Mouse (Mus musculus): ENCODE results near the gene Col23a1.

Col23a1 gene

DNA sequence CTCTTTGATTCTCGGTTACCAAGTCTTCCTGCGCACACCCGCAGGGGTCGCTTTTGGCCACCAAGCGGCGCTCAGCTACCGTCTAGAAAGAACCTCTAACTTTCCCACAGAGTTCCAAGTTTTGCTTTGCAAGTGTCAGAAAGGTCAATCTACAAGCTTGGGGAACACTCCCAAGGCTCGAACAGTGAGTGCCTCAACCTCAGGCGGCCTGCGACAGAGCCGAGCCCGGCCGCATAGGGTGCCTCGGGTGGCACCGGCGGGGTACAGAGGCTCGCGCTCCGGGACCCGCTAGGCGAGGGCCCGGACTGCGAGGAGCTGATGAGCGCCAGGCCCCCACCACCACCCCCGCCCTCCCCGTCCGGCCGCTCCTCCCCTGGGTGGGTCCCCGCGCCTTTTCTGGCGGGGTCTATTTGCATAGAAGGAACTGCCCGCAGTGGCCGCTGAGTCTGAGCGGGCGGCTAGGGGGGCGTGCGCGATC lies at the start of gene Col23a1:
Col23a1 (plus strand) TSS at position 357 of the 478 bp plus-strand sequence.
- peak; percentile 90 for DNase-seq (ENCODE audit: low read depth, low spot score)

DNA sequence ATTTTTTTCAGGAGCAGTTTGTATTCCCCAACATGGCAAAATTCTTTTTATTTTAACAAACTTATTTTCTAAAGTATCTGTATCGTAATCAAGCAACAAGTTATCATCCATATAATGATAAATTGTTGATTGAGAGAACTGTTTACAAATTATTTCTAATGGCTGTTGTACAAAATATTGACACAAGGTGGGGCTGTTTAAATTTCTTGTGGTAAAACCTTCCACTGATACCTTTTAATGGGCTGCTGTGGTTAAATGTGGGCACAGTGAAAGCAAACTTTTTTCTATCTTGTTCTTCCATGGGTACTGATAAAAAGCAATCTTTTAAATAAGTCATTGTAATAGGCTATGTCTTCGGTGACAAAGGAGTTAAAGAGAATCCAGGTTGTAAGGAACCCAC lies 46.8 kb upstream of the Col23a1 start:
- no peak for DNase-seq (ENCODE audit: low read depth, low spot score)

GRCm38 (mm10) chr11:51257006-51257405 lies 32.7 kb upstream of the Col23a1 start:
- no peak for DNase-seq (ENCODE audit: low read depth, low spot score)

DNA sequence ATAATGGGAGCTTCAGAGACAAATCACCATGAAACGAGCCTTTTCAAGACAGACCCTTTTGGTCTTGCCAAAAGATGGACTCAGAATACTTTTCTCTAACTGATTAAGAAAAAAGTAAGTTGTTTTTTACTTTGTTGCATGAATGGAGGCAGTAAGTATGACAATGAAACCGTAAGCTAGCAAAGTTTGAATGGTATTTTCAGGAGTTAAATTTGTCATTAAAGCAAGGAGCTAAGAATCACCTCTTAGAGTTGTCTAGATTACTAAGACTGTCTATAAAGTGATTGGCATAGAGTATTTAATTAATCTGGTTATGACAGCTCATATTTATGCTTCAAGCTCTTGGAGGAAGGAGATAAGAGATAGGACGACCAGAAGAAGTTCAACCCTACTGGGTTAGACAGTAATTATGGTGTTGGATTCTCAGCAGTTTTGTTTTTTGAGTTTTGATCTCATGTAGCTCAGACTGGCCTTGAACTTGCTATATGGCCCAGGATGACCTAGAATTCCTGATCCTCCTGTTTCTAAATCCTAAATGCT lies 28.0 kb upstream of the Col23a1 start, which contains the start of gene Clk4:
Clk4 (plus strand) TSS at position 51 of the 540 bp plus-strand sequence.
- no peak for DNase-seq (ENCODE audit: low read depth, low spot score)

- peak; percentile 99 for DNase-seq (ENCODE audit: low read depth, low spot score)
Observed at GRCm38 (mm10) chr11:51262342-51263285, 27.1 kb upstream of the Col23a1 start, which contains the start of gene BC049762. BC049762 (minus strand) TSS chr11:51263046.

GRCm38 (mm10) chr11:51263286-51263831 lies 26.4 kb upstream of the Col23a1 start:
- peak; percentile 17 for DNase-seq (ENCODE audit: low read depth, low spot score)

GRCm38 (mm10) chr11:51264352-51264751 lies 25.4 kb upstream of the Col23a1 start:
- no peak for DNase-seq (ENCODE audit: low read depth, low spot score)

- DNase-seq (ENCODE audit: low read depth, low spot score) = peak; percentile 26
Observed at GRCm38 (mm10) chr11:51265326-51265725, 24.4 kb upstream of the Col23a1 start.

DNA sequence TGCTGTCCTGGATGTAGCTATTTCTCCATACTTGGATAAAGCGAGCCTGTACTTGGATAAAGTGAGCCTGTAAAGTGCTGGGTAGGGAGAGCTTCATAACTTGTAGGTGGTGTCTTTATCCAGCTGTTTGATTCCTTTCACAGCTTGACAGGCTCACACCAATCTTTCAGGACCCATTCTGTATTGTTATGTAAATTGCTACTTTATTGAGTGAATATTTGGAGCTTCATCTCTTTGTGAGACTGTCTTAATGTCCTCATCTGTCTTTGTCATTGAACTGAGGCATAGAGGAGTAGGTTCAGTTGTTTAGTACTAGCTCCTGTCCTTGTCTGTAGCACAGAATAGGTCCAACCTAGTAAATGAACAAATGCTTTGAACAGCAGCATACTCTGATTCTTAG lies 15.3 kb upstream of the Col23a1 start:
- no peak for DNase-seq (ENCODE audit: low read depth, low spot score)

GRCm38 (mm10) chr11:51290066-51290955 lies 591 bp downstream of the Col23a1 start:
- peak; percentile 60 for DNase-seq (ENCODE audit: low read depth, low spot score)

DNA sequence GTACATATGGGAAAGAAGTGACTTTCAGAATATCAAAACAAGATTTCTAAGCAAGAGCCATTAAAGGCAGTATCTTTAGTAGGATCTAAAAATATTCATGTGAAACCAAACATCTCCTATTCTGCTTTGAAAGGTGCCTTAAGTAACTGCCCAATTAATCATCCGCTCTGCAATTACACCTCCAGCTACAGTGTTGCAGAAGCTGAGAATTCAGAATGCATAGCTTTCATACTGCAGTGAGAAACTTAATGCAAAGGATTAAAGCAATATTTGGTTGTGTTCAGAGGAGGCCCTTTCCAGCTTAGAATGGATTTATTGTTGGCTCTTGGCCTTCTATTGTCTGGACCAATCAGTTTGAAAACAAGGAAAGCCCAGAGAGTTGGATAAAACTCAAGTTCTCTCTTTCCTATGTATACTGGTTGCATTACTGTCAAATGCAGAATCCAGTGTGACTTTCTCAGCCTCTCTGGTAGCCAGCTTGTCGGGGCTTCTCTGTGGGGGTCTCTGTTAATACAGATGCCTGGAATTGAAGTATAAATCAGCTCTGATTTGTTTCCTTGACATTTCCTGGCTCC lies 4.3 kb downstream of the Col23a1 start:
- DNase-seq (ENCODE audit: low read depth, low spot score) = no peak

- no peak for DNase-seq (ENCODE audit: low read depth, low spot score)
Observed at GRCm38 (mm10) chr11:51295742-51296141, 6.0 kb downstream of the Col23a1 start.

GRCm38 (mm10) chr11:51298691-51299090 lies 9.0 kb downstream of the Col23a1 start:
- no peak for DNase-seq (ENCODE audit: low read depth, low spot score)

GRCm38 (mm10) chr11:51302396-51302795 lies 12.7 kb downstream of the Col23a1 start:
- DNase-seq (ENCODE audit: low read depth, low spot score) = no peak

DNA sequence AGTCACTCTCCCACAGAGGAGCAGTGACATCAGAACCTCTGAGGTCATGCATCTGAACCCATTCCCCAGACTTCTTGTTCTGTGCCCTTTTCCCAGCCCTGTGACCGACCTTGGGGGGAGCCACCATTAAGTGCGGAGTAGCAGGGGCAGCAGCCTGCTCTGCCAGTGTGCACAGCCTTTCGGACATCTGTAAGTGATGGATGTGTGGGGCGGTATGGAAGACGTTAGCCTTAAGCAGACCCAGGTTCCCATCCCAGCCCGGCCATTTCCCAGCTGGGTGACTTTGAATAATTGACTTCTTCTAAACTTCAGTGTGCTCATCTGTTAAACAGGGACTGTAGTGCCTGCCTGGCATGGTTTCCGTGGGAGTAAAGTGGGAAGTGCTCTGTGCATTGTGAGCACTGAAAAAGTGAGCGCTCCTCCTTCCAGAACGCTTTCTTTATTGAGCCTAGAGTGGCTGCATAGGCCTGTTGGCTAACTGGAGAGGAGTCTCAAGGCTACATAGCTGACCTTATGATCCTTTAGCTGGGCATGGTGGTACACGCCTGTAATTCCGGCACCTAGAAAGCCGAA lies 14.3 kb downstream of the Col23a1 start:
- peak; percentile 20 for DNase-seq (ENCODE audit: low read depth, low spot score)

GRCm38 (mm10) chr11:51308306-51308705 lies 18.6 kb downstream of the Col23a1 start:
- DNase-seq (ENCODE audit: low read depth, low spot score) = no peak

DNA sequence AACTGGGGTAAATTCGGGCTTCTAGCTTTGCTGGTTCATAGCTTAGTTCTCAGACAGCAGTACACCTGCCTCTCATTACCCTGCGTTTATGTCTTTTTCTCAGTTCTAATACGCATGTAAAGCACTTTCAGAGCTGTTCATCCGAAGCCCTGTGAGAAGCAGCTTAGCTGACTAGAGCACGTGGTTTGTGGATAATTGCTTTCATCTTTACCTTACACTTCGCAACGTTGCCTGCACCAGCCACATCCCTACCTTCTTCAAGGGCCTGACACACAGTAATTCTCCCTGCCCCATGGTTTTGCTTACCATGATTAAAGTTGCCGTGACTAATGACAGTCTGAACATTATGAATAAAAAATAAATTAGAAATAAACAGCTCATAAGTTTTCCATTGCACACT lies 22.1 kb downstream of the Col23a1 start:
- no peak for DNase-seq (ENCODE audit: low read depth, low spot score)

DNA sequence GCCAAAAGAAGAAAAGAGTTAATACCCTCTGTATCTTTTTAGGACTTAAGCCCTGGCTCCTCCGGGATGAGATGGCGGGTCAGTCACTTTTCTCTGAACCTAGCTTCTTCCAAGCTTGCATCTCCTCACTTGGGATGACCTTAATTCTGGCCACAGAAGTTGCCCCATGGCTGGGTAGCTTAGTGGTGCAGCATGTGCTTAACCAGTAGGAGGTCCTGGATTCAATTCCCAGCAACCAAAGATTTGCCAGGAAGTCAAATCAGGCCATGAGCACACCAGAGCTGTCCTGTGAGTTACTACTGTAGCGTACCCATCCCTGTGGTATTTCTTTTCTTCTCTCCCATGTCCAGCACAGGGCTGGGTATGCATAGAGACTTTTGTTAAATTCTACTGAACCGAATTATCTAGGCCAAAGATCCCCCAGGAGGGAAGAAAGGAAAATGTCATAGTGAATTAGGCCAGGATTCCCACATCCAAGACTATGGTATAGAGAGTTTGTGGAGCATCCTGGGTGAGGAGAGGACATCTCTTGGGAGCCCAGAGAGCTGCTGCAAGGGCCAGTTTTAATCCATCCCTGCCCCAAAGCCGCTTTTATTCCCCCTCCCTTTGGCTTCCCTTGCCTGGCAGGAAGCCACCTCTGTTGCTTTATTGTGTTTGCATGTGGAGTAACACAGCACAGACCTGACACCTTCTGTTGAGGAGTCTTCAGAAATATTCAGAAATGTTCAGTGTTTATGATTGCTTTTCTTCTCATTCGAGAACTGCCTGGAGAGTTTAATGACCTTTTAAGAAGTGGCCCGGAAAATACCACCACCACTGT lies 26.5 kb downstream of the Col23a1 start:
- DNase-seq (ENCODE audit: low read depth, low spot score) = no peak

GRCm38 (mm10) chr11:51320609-51321008 lies 30.9 kb downstream of the Col23a1 start:
- DNase-seq (ENCODE audit: low read depth, low spot score) = no peak

- DNase-seq (ENCODE audit: low read depth, low spot score) = no peak
Observed at GRCm38 (mm10) chr11:51326908-51327307, 37.2 kb downstream of the Col23a1 start.
